ENCODE assay signal across 8 mouse cellular contexts in the genomic region with DNA sequence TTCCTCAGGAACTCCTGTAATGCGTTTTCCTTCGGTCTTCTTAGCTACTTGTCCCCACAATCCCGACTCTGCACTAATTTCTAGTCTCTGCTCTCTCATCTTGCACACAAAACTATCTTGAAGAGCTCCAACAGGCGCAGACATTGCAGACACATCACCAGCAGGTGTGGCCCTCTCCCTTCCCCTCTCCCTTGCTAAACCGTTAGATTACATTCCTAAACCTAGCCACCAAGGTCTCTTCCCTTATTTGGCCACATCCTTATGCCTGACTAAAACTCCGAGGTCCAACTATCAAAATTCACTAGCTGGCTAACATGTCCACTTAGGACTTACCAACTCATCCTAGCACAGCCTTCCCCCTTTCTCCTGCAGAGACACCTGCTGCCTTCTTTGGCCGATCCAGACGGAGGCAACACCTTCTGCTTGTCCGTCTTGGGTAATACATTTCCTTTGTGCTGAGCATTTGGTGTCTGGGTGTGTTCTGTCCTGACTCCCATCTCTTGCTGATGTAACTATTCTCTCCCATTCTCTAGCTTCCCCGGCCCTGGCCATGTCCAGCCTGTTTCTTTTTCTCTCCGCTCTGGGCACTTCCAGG. TPM values are rescaled to one million over a fixed set of nuclear protein-coding genes. Genes with fewer than 3 reads are reported as not detected.
DNase-seq lines count a peak whose midpoint lies in the region; ATAC-seq and TF ChIP-seq lines count a peak whose summit lies in the region.

No protein-coding gene starts in this region.

- H3K9ac ChIP-seq in forebrain, embryonic 12.5 days: no peak overlapping the region
- H3K9ac ChIP-seq in liver, embryonic 15.5 days: peak overlapping the region; percentile 60

- H3K9me3 ChIP-seq in E14TG2a.4 (ENCODE audit: low read length): no peaks in the 10 kb centered on the region
- peaks cover 3% of the 10 kb centered on the region; the same call in 1 of the 2 replicates for H3K9me3 ChIP-seq in forebrain, embryonic 12.5 days
- no peaks in the 10 kb centered on the region for H3K9me3 ChIP-seq in liver, embryonic 15.5 days (replicated peaks)

- no peak for DNase-seq in gastrocnemius, adult 2 months
- DNase-seq in gastrocnemius, postnatal 14 days: no peak
- DNase-seq in layer of hippocampus, adult 2 months (ENCODE audit: low spot score in 2 of 2): no peak
- no peak for DNase-seq in frontal cortex, postnatal 14 days (ENCODE audit: low spot score in 2 of 2)
- DNase-seq in spleen, postnatal 14 days (ENCODE audit: low spot score in 2 of 2): no peak

- H3K4me1 ChIP-seq in E14TG2a.4 (replicated peaks; ENCODE audit: low read depth, low read length): peaks cover 60% of the 10 kb centered on the region
- H3K4me1 ChIP-seq in forebrain, embryonic 12.5 days: peaks cover 16% of the 10 kb centered on the region
- peaks cover 30% of the 10 kb centered on the region for H3K4me1 ChIP-seq in liver, embryonic 15.5 days (replicated peaks)

- intact Hi-C loops in gastrocnemius, adult 2 months (cut with DNase I): loop anchor here (2.0 to 10.0 kb wide), 3 partner anchors 46 to 321 kb away; a partner anchor contains a TSS
- intact Hi-C loops in gastrocnemius, postnatal 14 days (cut with DNase I; ENCODE audit: low total_unique reads): no loop called here

- WGBS in forebrain, embryonic 12.5 days: 80% methylated on average over 11 of the region's 11 CpGs
- 56% methylated on average over 11 of the region's 11 CpGs for WGBS in liver, embryonic 15.5 days (ENCODE audit: insufficient replicate concordance)

- peak overlapping the region; percentile 99 for H3K4me3 ChIP-seq in gastrocnemius, adult 2 months
- peak overlapping the region; percentile 99 for H3K4me3 ChIP-seq in E14TG2a.4 (replicated peaks; ENCODE audit: low read length)
- H3K4me3 ChIP-seq in forebrain, embryonic 12.5 days (replicated peaks): no peak overlapping the region; the same call in 1 of the 2 replicates
- H3K4me3 ChIP-seq in liver, embryonic 15.5 days (replicated peaks): peak overlapping the region; percentile 84
- H3K4me3 ChIP-seq in layer of hippocampus, adult 2 months: no peak overlapping the region

- H3K27ac ChIP-seq in gastrocnemius, adult 2 months: peak overlapping the region; percentile 87
- H3K27ac ChIP-seq in forebrain, embryonic 12.5 days: no peak overlapping the region
- peak overlapping the region; percentile 79 for H3K27ac ChIP-seq in liver, embryonic 15.5 days (replicated peaks)
- H3K27ac ChIP-seq in layer of hippocampus, adult 2 months: no peak overlapping the region; the same call in 1 of the 2 replicates

- H3K4me2 ChIP-seq in forebrain, embryonic 12.5 days: peak overlapping the region; percentile 85
- H3K4me2 ChIP-seq in liver, embryonic 15.5 days: peak overlapping the region; percentile 75

- H3K36me3 ChIP-seq in E14TG2a.4 (ENCODE audit: insufficient read depth, low read length): peaks cover 24% of the 10 kb centered on the region
- 0 out of 2 replicates have a peak, but pooled peaks cover 6% of the 10 kb centered on the region for H3K36me3 ChIP-seq in forebrain, embryonic 12.5 days (replicated peaks)
- H3K36me3 ChIP-seq in liver, embryonic 15.5 days (replicated peaks): peaks cover 9% of the 10 kb centered on the region

- no peaks in the 10 kb centered on the region for H3K27me3 ChIP-seq in E14TG2a.4 (ENCODE audit: insufficient read depth, low read length)
- no peaks in the 10 kb centered on the region for H3K27me3 ChIP-seq in forebrain, embryonic 12.5 days
- H3K27me3 ChIP-seq in liver, embryonic 15.5 days: no peaks in the 10 kb centered on the region

- no peak for TF ChIP-seq CTCF in gastrocnemius, adult 2 months (IDR thresholded peaks at IDR 0.05)
- TF ChIP-seq CTCF in E14TG2a.4 (conservative IDR thresholded peaks at IDR 0.05; ENCODE audit: low read length): no peak
- TF ChIP-seq CTCF in layer of hippocampus, adult 2 months (conservative IDR thresholded peaks at IDR 0.05): no peak

- ATAC-seq in forebrain, embryonic 12.5 days (ENCODE audit: low FRiP score): no peak
- ATAC-seq in liver, embryonic 15.5 days (ENCODE audit: insufficient read depth): no peak

RNA-seq across cellular contexts. Expression of a gene that starts 1.0 kb away (rescaled TPM):
- 1 to 10 TPM; 5.8 to 6.6 TPM for total RNA-seq in gastrocnemius, adult 2 months (2021)
- total RNA-seq in gastrocnemius, postnatal 14 days (2021): 1 to 10 TPM; 7.0 to 7.6 TPM
- polyA plus RNA-seq in forebrain, embryonic 12.5 days (2016; fragmentation: Nextera tagmentation; extraction: Ambion mirVana): 87.5 and 95.3 TPM in 2 replicates
- 33.0 and 33.4 TPM in 2 replicates for polyA plus RNA-seq in liver, embryonic 15.5 days (2015; fragmentation: Nextera tagmentation; extraction: Ambion mirVana)
- 10 to 100 TPM; 15.5 to 19.4 TPM for total RNA-seq in layer of hippocampus, adult 2 months (2021)

RNA-seq across cellular contexts. Expression of a gene that starts 47.4 kb away (rescaled TPM):
- 1 to 10 TPM; 4.6 to 5.1 TPM for total RNA-seq in gastrocnemius, adult 2 months (2021)
- 1 to 10 TPM; 5.2 to 6.1 TPM for total RNA-seq in gastrocnemius, postnatal 14 days (2021)
- 34.1 and 37.4 TPM in 2 replicates for polyA plus RNA-seq in forebrain, embryonic 12.5 days (2016; fragmentation: Nextera tagmentation; extraction: Ambion mirVana)
- polyA plus RNA-seq in liver, embryonic 15.5 days (2015; fragmentation: Nextera tagmentation; extraction: Ambion mirVana): 2.3 and 3.0 TPM in 2 replicates
- 10 to 100 TPM; 31.4 to 33.1 TPM for total RNA-seq in layer of hippocampus, adult 2 months (2021)

RNA-seq across cellular contexts. Expression of a gene that starts 52.3 kb away (rescaled TPM):
- total RNA-seq in gastrocnemius, adult 2 months (2021): 10 to 100 TPM; 18.6 to 26.4 TPM
- 10 to 100 TPM; 29.5 to 36.0 TPM for total RNA-seq in gastrocnemius, postnatal 14 days (2021)
- polyA plus RNA-seq in forebrain, embryonic 12.5 days (2016; fragmentation: Nextera tagmentation; extraction: Ambion mirVana): 125 and 130 TPM in 2 replicates
- 97.7 and 100 TPM in 2 replicates for polyA plus RNA-seq in liver, embryonic 15.5 days (2015; fragmentation: Nextera tagmentation; extraction: Ambion mirVana)
- 10 to 100 TPM; 55.7 to 58.5 TPM for total RNA-seq in layer of hippocampus, adult 2 months (2021)

Comparison
In these comparisons a context has a peak if more than half of its experiments do, and no peak if none do; other contexts are left out.
1. H3K27ac ChIP-seq: peak in gastrocnemius, adult 2 months (single experiment) and liver, embryonic 15.5 days (single experiment); none in forebrain, embryonic 12.5 days (single experiment) and layer of hippocampus, adult 2 months (single experiment).
2. H3K4me3 ChIP-seq: peak in gastrocnemius, adult 2 months (single experiment), E14TG2a.4 (single experiment) and liver, embryonic 15.5 days (single experiment); none in forebrain, embryonic 12.5 days (single experiment) and layer of hippocampus, adult 2 months (single experiment).
3. RNA of a gene that starts 47.4 kb away (total RNA-seq): 31.4 to 33.1 TPM in layer of hippocampus, adult 2 months; 5.2 to 6.1 TPM in gastrocnemius, postnatal 14 days and 4.6 to 5.1 TPM in gastrocnemius, adult 2 months; every median in the first group is over 4 times any median in the second.